Mouse (Mus musculus) liver, embryonic 14.5 days (tissue): ENCODE results near the gene Rasa4.

Source experiments
- CTCF ChIP-seq: IDR thresholded peaks from 2 replicates; pipeline ENCODE4 v1.5.1; 2016; ENCODE audit warnings: antibody characterized with exemption, low read depth, control low read depth
- EP300 ChIP-seq: IDR thresholded peaks from 2 replicates; pipeline ENCODE4 v1.6.1; 2016; ENCODE audit warnings: antibody characterized with exemption, low read depth

- TF ChIP-seq EP300 (no peak), CTCF (peak; percentile 99)
Observed at GRCm38 (mm10) chr5:136115891-136116783, 32.4 kb downstream of the Rasa4 start, which contains the start of gene Polr2j.
